Mouse (Mus musculus) CH12.LX (cell line): ENCODE results near the gene Zfp819. TPM values are rescaled to one million over a fixed set of nuclear protein-coding genes. Genes with fewer than 3 reads are reported as not detected.
A peak's percentile ranks its signal among the peaks of the same experiment; 100 is the strongest.

Experiments used
- DNase-seq: peaks from one replicate; pipeline ENCODE4 v3.0.0-alpha.2; 2013; ENCODE audit errors: extremely low read depth
- H3K27ac ChIP-seq: 2 replicates; pipeline ENCODE4 v1.5.1; 2012; ENCODE audit warnings: low read depth, mild to moderate bottlenecking, control low read depth, moderate library complexity; ENCODE audit not compliant: insufficient read depth
- H3K27me3 ChIP-seq: replicated peaks from 2 replicates; pipeline ENCODE3; 2012; ENCODE audit warnings: inconsistent platforms
- H3K36me3 ChIP-seq, 2 experiments: replicated peaks in 1 of 2; 2 replicates each; pipeline versions ENCODE3 to v1.6.1; 2012; ENCODE audit warnings: inconsistent platforms in 1 of 2, low read length in 1 of 2, mild to moderate bottlenecking in 1 of 2, mixed read lengths in 1 of 2, moderate library complexity in 1 of 2; ENCODE audit not compliant: control insufficient read depth in 1 of 2, insufficient read depth in 1 of 2
- H3K4me1 ChIP-seq, 2 experiments: 2 replicates each; pipeline ENCODE4 v1.6.1; 2012; ENCODE audit warnings: inconsistent platforms in 1 of 2, moderate library complexity in 1 of 2; ENCODE audit not compliant: insufficient read depth in 2 of 2, control insufficient read depth in 1 of 2
- H3K4me2 ChIP-seq: 2 replicates; pipeline ENCODE4 v1.6.1; 2012; ENCODE audit warnings: low read depth, mild to moderate bottlenecking, control low read depth; ENCODE audit not compliant: poor library complexity, insufficient read depth, severe bottlenecking
- H3K4me3 ChIP-seq, 3 experiments: fragments of 150-350 bp in 1 of 3; sonication (generic) in 1 of 3; replicated peaks in 1 of 3; 2 replicates each; pipeline versions ENCODE3 to v1.5.1; 2011 to 2012; ENCODE audit warnings: low read depth in 2 of 3, low read length in 2 of 3, mild to moderate bottlenecking in 2 of 3, moderate library complexity in 2 of 3, control low read depth in 1 of 3, improper control_type of control experiment in 1 of 3, inconsistent platforms in 1 of 3, mixed read lengths in 1 of 3; ENCODE audit not compliant: poor library complexity in 1 of 3
- H3K79me2 ChIP-seq: replicated peaks from 2 replicates; pipeline ENCODE4 v1.6.1; 2012; ENCODE audit warnings: mild to moderate bottlenecking, moderate library complexity; ENCODE audit not compliant: control insufficient read depth, poor library complexity, insufficient read depth, severe bottlenecking; ENCODE audit errors: extremely low read depth
- H3K9ac ChIP-seq: 2 replicates; pipeline ENCODE4 v1.6.1; 2012; ENCODE audit warnings: low read depth, mild to moderate bottlenecking, control low read depth, moderate library complexity; ENCODE audit not compliant: insufficient read depth
- H3K9me3 ChIP-seq: replicated peaks from 2 replicates; pipeline ENCODE3; 2012; ENCODE audit warnings: low read length, inconsistent platforms, mixed read lengths
- BHLHE40 ChIP-seq: IDR thresholded peaks from 2 replicates; pipeline ENCODE4 v1.6.1; 2011; ENCODE audit warnings: mild to moderate bottlenecking, low read depth, low read length, improper control_type of control experiment
- CHD1 ChIP-seq: IDR thresholded peaks from 2 replicates; pipeline ENCODE4 v1.6.1; 2012; ENCODE audit warnings: low read depth, low read length, improper control_type of control experiment, inconsistent platforms
- CTCF ChIP-seq, 2 experiments: IDR thresholded peaks in 1 of 2; conservative IDR thresholded peaks in 1 of 2; 2 replicates each; pipeline ENCODE4 v1.5.1; 2011 to 2012; ENCODE audit warnings: low read depth in 2 of 2, low read length in 2 of 2, improper control_type of control experiment in 1 of 2, inconsistent platforms in 1 of 2, mild to moderate bottlenecking in 1 of 2, moderate library complexity in 1 of 2
- E2F4 ChIP-seq: IDR thresholded peaks from 2 replicates; pipeline ENCODE4 v1.6.1; 2011; ENCODE audit warnings: low read depth, low read length, improper control_type of control experiment; ENCODE audit not compliant: insufficient replicate concordance
- ELF1 ChIP-seq: IDR thresholded peaks from 2 replicates; pipeline ENCODE4 v1.6.1; 2014; ENCODE audit warnings: low read depth, mild to moderate bottlenecking, inconsistent platforms, low read length, improper control_type of control experiment
- EP300 ChIP-seq: IDR thresholded peaks from 2 replicates; pipeline ENCODE4 v1.6.1; 2011; ENCODE audit warnings: low read length, improper control_type of control experiment
- ETS1 ChIP-seq: conservative IDR thresholded peaks from 2 replicates; pipeline ENCODE4 v1.6.1; 2012; ENCODE audit warnings: low read depth, mild to moderate bottlenecking, inconsistent platforms, low read length, improper control_type of control experiment, moderate library complexity
- GABPA ChIP-seq: IDR thresholded peaks from 2 replicates; pipeline ENCODE4 v1.6.1; 2012; ENCODE audit warnings: low read depth, low read length, improper control_type of control experiment, inconsistent platforms; ENCODE audit not compliant: insufficient replicate concordance
- HCFC1 ChIP-seq: IDR thresholded peaks from 2 replicates; pipeline ENCODE4 v1.6.1; 2012; ENCODE audit warnings: low read depth, mild to moderate bottlenecking, inconsistent platforms, low read length, improper control_type of control experiment
- KAT2A ChIP-seq: IDR thresholded peaks from 2 replicates; pipeline ENCODE4 v1.6.1; 2012; ENCODE audit warnings: low read length, improper control_type of control experiment, inconsistent platforms; ENCODE audit not compliant: insufficient replicate concordance
- MAZ ChIP-seq: IDR thresholded peaks from 2 replicates; pipeline ENCODE4 v1.6.1; 2012; ENCODE audit warnings: low read depth, mild to moderate bottlenecking, inconsistent platforms, low read length, improper control_type of control experiment, moderate library complexity
- MXI1 ChIP-seq: IDR thresholded peaks from 2 replicates; pipeline ENCODE4 v1.6.1; 2011; ENCODE audit warnings: mild to moderate bottlenecking, low read depth, low read length, improper control_type of control experiment
- MYC ChIP-seq: IDR thresholded peaks from 2 replicates; pipeline ENCODE4 v1.6.1; 2011; ENCODE audit warnings: low read depth, mild to moderate bottlenecking, improper control_type of control experiment, low read length
- NRF1 ChIP-seq: IDR thresholded peaks from 2 replicates; pipeline ENCODE4 v1.6.1; 2014; ENCODE audit warnings: low read depth, mild to moderate bottlenecking, inconsistent platforms, low read length, improper control_type of control experiment, moderate library complexity
- PAX5 ChIP-seq: IDR thresholded peaks from 2 replicates; pipeline ENCODE4 v1.6.1; 2012; ENCODE audit warnings: low read length, inconsistent platforms, mixed read lengths
- POLR2A ChIP-seq: IDR thresholded peaks from 2 replicates; pipeline ENCODE4 v1.6.1; 2011; ENCODE audit warnings: low read depth, mild to moderate bottlenecking, improper control_type of control experiment, low read length
- POLR2AphosphoS2 ChIP-seq: IDR thresholded peaks from 2 replicates; pipeline ENCODE4 v1.6.1; 2011; ENCODE audit warnings: low read depth, low read length, improper control_type of control experiment
- RAD21 ChIP-seq: IDR thresholded peaks from 2 replicates; pipeline ENCODE4 v1.6.1; 2011; ENCODE audit warnings: low read depth, mild to moderate bottlenecking, low read length, improper control_type of control experiment, moderate library complexity
- SIN3A ChIP-seq: IDR thresholded peaks from 2 replicates; pipeline ENCODE4 v1.6.1; 2012; ENCODE audit warnings: low read length, improper control_type of control experiment, inconsistent platforms
- SMC3 ChIP-seq: IDR thresholded peaks from 2 replicates; pipeline ENCODE4 v1.6.1; 2011; ENCODE audit warnings: low read depth, low read length, improper control_type of control experiment
- TCF12 ChIP-seq: IDR thresholded peaks from 2 replicates; pipeline ENCODE4 v1.6.1; 2014; ENCODE audit warnings: low read depth, mild to moderate bottlenecking, inconsistent platforms, low read length, improper control_type of control experiment
- UBTF ChIP-seq: IDR thresholded peaks from 2 replicates; pipeline ENCODE4 v1.6.1; 2012; ENCODE audit warnings: low read depth, mild to moderate bottlenecking, inconsistent platforms, low read length, improper control_type of control experiment, moderate library complexity
- ZC3H11A ChIP-seq: IDR thresholded peaks from 2 replicates; pipeline ENCODE4 v1.6.1; 2012; ENCODE audit warnings: low read depth, mild to moderate bottlenecking, inconsistent platforms, low read length, improper control_type of control experiment
- ZNF384 ChIP-seq: IDR thresholded peaks from 2 replicates; pipeline ENCODE4 v1.6.1; 2012; ENCODE audit warnings: low read depth, low read length, improper control_type of control experiment, inconsistent platforms
- dilution Hi-C: fragments of 300-500 bp; cut with MboI; formaldehyde crosslinking; loops from 2 replicates; pipeline ENCODE4 v1.14.3; 2020; ENCODE audit warnings: low sequenced_read_pairs; ENCODE audit not compliant: extremely low pct_unique_long_range_greater_than_20kb, extremely low pct_ligation_motif_present
- in situ Hi-C: fragments of 300-500 bp; cut with MboI; formaldehyde crosslinking; loops from 3 replicates; pipeline ENCODE4 v1.14.3; 2019; ENCODE audit warnings: low sequenced_read_pairs, low pct_ligation_motif_present, low pct_unique_long_range_greater_than_20kb, mixed read lengths
- polyA plus RNA-seq: library from polyadenylated mRNA; unstranded; fragments of >175 nt; gene quantifications from 2 replicates; pipeline ENCODE4 v1.2.1, GENCODE M21; 2012; ENCODE audit warnings: low read depth; ENCODE audit not compliant: insufficient read length
- total RNA-seq, 2 experiments: library from RNA; depleted of rRNA; stranded (reverse); fragments of 300-350 nt in 1 of 2; fragments of >200 nt in 1 of 2; gene quantifications; 2 replicates each; pipeline ENCODE4 v1.2.3; 2012 to 2014

The Zfp819 gene
- total and polyA plus RNA-seq, 3 experiments = not detected

DNA sequence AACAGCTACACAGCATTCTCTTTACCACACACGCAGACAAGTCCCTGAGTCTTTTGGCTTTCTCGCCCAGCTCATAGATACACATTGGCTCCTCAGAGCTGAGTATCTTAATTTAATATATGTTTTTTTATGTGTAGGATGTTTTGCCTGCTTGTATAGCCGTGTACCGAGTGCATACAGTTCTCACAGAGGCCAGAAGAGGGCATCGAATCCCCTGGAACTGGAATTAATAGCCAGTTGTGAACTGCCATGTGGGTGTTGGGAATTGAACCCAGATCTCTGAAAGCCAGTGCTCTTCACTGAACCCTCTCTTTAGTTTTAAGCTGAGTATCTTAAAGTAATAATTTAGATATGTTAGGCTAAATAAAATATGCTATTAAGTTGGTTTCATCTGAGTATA is 22.2 kb upstream of the Zfp819 start:
- no peaks in the 10 kb centered on the region for H3K9me3 ChIP-seq
- TF ChIP-seq KAT2A (no peak), HCFC1 (no peak), CTCF (conservative IDR thresholded peaks at IDR 0.05 in 1 of 2, IDR thresholded peaks at IDR 0.05 in 1 of 2; ENCODE audit: low read depth in 2 of 2, low read length in 2 of 2) (peak in 1 of 2 experiments; percentile 37; a peak in 2 of 4 replicates), RAD21 (peak; percentile 6), SMC3 (no peak), UBTF (no peak)
- TF ChIP-seq, all 38 proteins: peak for 2
- no peak overlapping the region for H3K27ac ChIP-seq
- peaks cover 45 to 70% of the 10 kb centered on the region in 2 experiments for H3K36me3 ChIP-seq
- no peak overlapping the region for H3K4me3 ChIP-seq
- no peak for DNase-seq
- in situ Hi-C loops (no loop called here), dilution Hi-C loops (no loop called here)
- H3K79me2 ChIP-seq = peaks cover 15% of the 10 kb centered on the region
- no peak overlapping the region for H3K9ac ChIP-seq
- H3K4me1 ChIP-seq = peaks cover 7 to 15% of the 10 kb centered on the region in 2 experiments
- no peaks in the 10 kb centered on the region for H3K27me3 ChIP-seq
- no peak overlapping the region for H3K4me2 ChIP-seq

DNA sequence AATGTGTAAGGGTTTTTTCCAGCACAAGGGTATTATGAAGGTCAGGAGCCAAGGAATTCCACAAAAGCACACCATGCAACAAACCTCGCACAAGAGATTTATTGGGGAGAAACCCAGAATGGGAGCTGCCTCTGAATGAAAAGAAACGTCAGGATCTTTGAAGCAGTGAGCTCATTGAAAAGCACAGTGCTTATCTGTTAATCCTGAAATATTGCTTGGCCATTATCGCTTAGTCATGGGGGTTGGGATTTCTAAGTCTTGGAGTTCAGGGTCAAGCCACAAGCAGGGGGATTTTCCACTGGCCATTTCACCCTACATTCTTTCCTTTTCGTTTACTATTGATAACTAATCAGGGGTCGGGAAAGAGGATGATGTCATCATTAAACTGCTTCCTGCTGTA is 5.1 kb upstream of the Zfp819 start:
- Histone ChIP-seq H3K27ac (no peak overlapping the region), H3K79me2 (no peaks in the 10 kb centered on the region), H3K9me3 (no peaks in the 10 kb centered on the region), H3K4me2 (no peak overlapping the region), H3K36me3 (no peaks in the 10 kb centered on the region), H3K4me1 (no peaks in the 10 kb centered on the region), H3K9ac (no peak overlapping the region)
- no peak for DNase-seq
- dilution Hi-C loops = no loop called here
- no peak for TF ChIP-seq MYC
- TF ChIP-seq GABPA = no peak
- TF ChIP-seq ETS1 = no peak
- TF ChIP-seq PAX5 = no peak
- TF ChIP-seq MXI1 = no peak
- no peak for TF ChIP-seq ZC3H11A
- TF ChIP-seq MAZ = no peak
- TF ChIP-seq NRF1 = no peak
- TF ChIP-seq ZNF384 = no peak
- no peak for TF ChIP-seq EP300
- no peak for TF ChIP-seq POLR2A
- no peak for TF ChIP-seq POLR2AphosphoS2
- no peak for TF ChIP-seq SIN3A
- no peak for TF ChIP-seq TCF12
- no peak for TF ChIP-seq ELF1
- TF ChIP-seq BHLHE40 = no peak
- TF ChIP-seq CHD1 = no peak
- no peak for TF ChIP-seq UBTF
- TF ChIP-seq E2F4 = no peak
- TF ChIP-seq, all 38 proteins: peak for 0
- Histone ChIP-seq H3K27me3 (no peaks in the 10 kb centered on the region), H3K4me3 (no peak overlapping the region)
- in situ Hi-C loops = no loop called here
